Mouse (Mus musculus) erythroblast, adult 5-6 weeks (primary cell): ENCODE measurements around the gene Pcdh8. TPM values are rescaled to one million over a fixed set of nuclear protein-coding genes. Genes with fewer than 3 reads are reported as not detected.

Experiments used
- ATAC-seq: replicated peaks from 2 replicates; pipeline ENCODE4 v1.8.0; 2016; ENCODE audit warnings: moderate number of reproducible peaks, mild to moderate bottlenecking, moderate TSS enrichment, inconsistent platforms; ENCODE audit not compliant: poor library complexity, low FRiP score, severe bottlenecking
- total RNA-seq, 2 experiments: library from RNA; stranded (forward) in 1 of 2; stranded (reverse) in 1 of 2; fragments of 150-400 nt in 1 of 2; fragments of 200-764, 138-1000 nt in 1 of 2; gene quantifications; 2 replicates each; pipeline versions ENCODE4 v1.2.3 to v1.2.4; 2015 to 2017; ENCODE audit warnings: low replicate concordance in 2 of 2

The Pcdh8 gene
- total RNA-seq (2015; ENCODE audit: low replicate concordance) (not detected in 2 replicates), total RNA-seq (2017; ENCODE audit: low replicate concordance) (not detected in 2 replicates)

- no peak for ATAC-seq
These were observed at the start of gene Pcdh8 for GRCm38 (mm10) chr14:79771094-79771535. Pcdh8 (minus strand) TSS chr14:79771312.

- ATAC-seq: no peak
These were observed 43.6 kb upstream of the Pcdh8 start for GRCm38 (mm10) chr14:79814709-79815108.

- ATAC-seq: no peak
These were observed 43.0 kb upstream of the Pcdh8 start for GRCm38 (mm10) chr14:79814084-79814483.

- no peak for ATAC-seq
These were observed 22.1 kb upstream of the Pcdh8 start for GRCm38 (mm10) chr14:79793179-79793578.

GRCm38 (mm10) chr14:79789535-79789934 is 18.4 kb upstream of the Pcdh8 start:
- no peak for ATAC-seq

- no peak for ATAC-seq
These were observed 17.6 kb upstream of the Pcdh8 start for GRCm38 (mm10) chr14:79788656-79789204.

- no peak for ATAC-seq
These were observed 16.8 kb upstream of the Pcdh8 start for GRCm38 (mm10) chr14:79787918-79788317.

GRCm38 (mm10) chr14:79785400-79785799 is 14.3 kb upstream of the Pcdh8 start:
- no peak for ATAC-seq

GRCm38 (mm10) chr14:79780889-79781288 is 9.8 kb upstream of the Pcdh8 start:
- ATAC-seq: no peak

- no peak for ATAC-seq
These were observed 9.2 kb upstream of the Pcdh8 start for GRCm38 (mm10) chr14:79780332-79780731.

GRCm38 (mm10) chr14:79779841-79780240 is 8.7 kb upstream of the Pcdh8 start:
- no peak for ATAC-seq

GRCm38 (mm10) chr14:79773425-79774391 is 2.6 kb upstream of the Pcdh8 start:
- ATAC-seq: no peak

- ATAC-seq: no peak
These were observed 845 bp upstream of the Pcdh8 start for GRCm38 (mm10) chr14:79771802-79772511.

- no peak for ATAC-seq
These were observed 612 bp downstream of the Pcdh8 start for GRCm38 (mm10) chr14:79770306-79771093.

- no peak for ATAC-seq
These were observed 1.5 kb downstream of the Pcdh8 start for GRCm38 (mm10) chr14:79769618-79770017.

- ATAC-seq: no peak
These were observed 2.1 kb downstream of the Pcdh8 start for GRCm38 (mm10) chr14:79768996-79769395.

GRCm38 (mm10) chr14:79768076-79768830 is 2.9 kb downstream of the Pcdh8 start:
- ATAC-seq: no peak

GRCm38 (mm10) chr14:79767601-79768000 is 3.5 kb downstream of the Pcdh8 start:
- no peak for ATAC-seq

- ATAC-seq: no peak
These were observed 5.8 kb downstream of the Pcdh8 start for GRCm38 (mm10) chr14:79765196-79765765.
